Mouse (Mus musculus) gastrocnemius, adult 2 months (tissue): Measurements from ENCODE around the gene Ryk. TPM values are rescaled to one million over a fixed set of nuclear protein-coding genes. Genes with fewer than 3 reads are reported as not detected.

Source experiments
- DNase-seq: peaks from one replicate; pipeline ENCODE4 v3.0.0; 2022
- H3K27ac ChIP-seq: fragments of 200-600 bp; 2 replicates; pipeline ENCODE4 v1.8.1; 2022; ENCODE audit warnings: mild to moderate bottlenecking
- H3K4me3 ChIP-seq: fragments of 200-600 bp; 2 replicates; pipeline ENCODE4 v1.8.1; 2022; ENCODE audit warnings: mild to moderate bottlenecking, moderate library complexity
- CTCF ChIP-seq: fragments of 200-600 bp; IDR thresholded peaks from 2 replicates; pipeline ENCODE4 v1.8.1; 2022; ENCODE audit warnings: antibody characterized with exemption, mild to moderate bottlenecking, moderate library complexity
- intact Hi-C: fragments of 180-260 bp; cut with DNase I; formaldehyde crosslinking; loops from one replicate; pipeline ENCODE4 v1.15.1; 2025
- total RNA-seq, 2 experiments: library from RNA; stranded (reverse); gene quantifications; 2 replicates each; pipeline ENCODE4 v1.2.3; 2021

The Ryk gene
- total RNA-seq, 2 experiments from 2014 or later = 47.6 to 51.4 TPM

GRCm38 (mm10) chr9:102917532-102918129 lies 82.9 kb downstream of the Ryk start:
- no peak for DNase-seq
- no peak for TF ChIP-seq CTCF
- intact Hi-C loops = no loop called here

GRCm38 (mm10) chr9:102919486-102919885 lies 84.8 kb downstream of the Ryk start:
- TF ChIP-seq CTCF = no peak
- Histone ChIP-seq H3K27ac (no peak overlapping the region), H3K4me3 (no peak overlapping the region)
- no peak for DNase-seq
- intact Hi-C loops = no loop called here

More at GRCm38 (mm10) chr9:102917532-102918129, 82.9 kb downstream of the Ryk start:
- no peak overlapping the region for H3K4me3 ChIP-seq
- H3K27ac ChIP-seq = no peak overlapping the region

- DNase-seq = peak; percentile 42
- H3K27ac ChIP-seq = peak overlapping the region; percentile 43; the same call in 1 of the 2 replicates
- no peak overlapping the region for H3K4me3 ChIP-seq
- intact Hi-C loops = no loop called here
- TF ChIP-seq CTCF = no peak
Measured at GRCm38 (mm10) chr9:102921791-102922190, 87.1 kb downstream of the Ryk start.

- no peak overlapping the region for H3K4me3 ChIP-seq
- no peak overlapping the region for H3K27ac ChIP-seq
- TF ChIP-seq CTCF = no peak
- no peak for DNase-seq
- intact Hi-C loops = no loop called here
Measured at GRCm38 (mm10) chr9:102922866-102923434, 88.2 kb downstream of the Ryk start.

- intact Hi-C loops = no loop called here
- peak; percentile 20 for DNase-seq
- no peak for TF ChIP-seq CTCF
Measured at GRCm38 (mm10) chr9:102923836-102924235, 89.1 kb downstream of the Ryk start.

GRCm38 (mm10) chr9:102924627-102925316 lies 90.1 kb downstream of the Ryk start:
- H3K27ac ChIP-seq = no peak overlapping the region
- H3K4me3 ChIP-seq = no peak overlapping the region
- no peak for TF ChIP-seq CTCF
- no peak for DNase-seq
- intact Hi-C loops = no loop called here

More at GRCm38 (mm10) chr9:102923836-102924235, 89.1 kb downstream of the Ryk start:
- Histone ChIP-seq H3K27ac (no peak overlapping the region), H3K4me3 (no peak overlapping the region)

GRCm38 (mm10) chr9:102926137-102926536 lies 91.4 kb downstream of the Ryk start:
- Histone ChIP-seq H3K27ac (no peak overlapping the region), H3K4me3 (no peak overlapping the region)
- intact Hi-C loops = no loop called here
- TF ChIP-seq CTCF = no peak
- DNase-seq = no peak

- Histone ChIP-seq H3K4me3 (no peak overlapping the region), H3K27ac (no peak overlapping the region)
- no peak for TF ChIP-seq CTCF
- DNase-seq = no peak
- intact Hi-C loops = no loop called here
Measured at GRCm38 (mm10) chr9:102929776-102930175, 95.1 kb downstream of the Ryk start.

- no peak for TF ChIP-seq CTCF
- H3K4me3 ChIP-seq = no peak overlapping the region
- no peak overlapping the region for H3K27ac ChIP-seq
Measured at GRCm38 (mm10) chr9:102933925-102934721, 99.4 kb downstream of the Ryk start.

GRCm38 (mm10) chr9:102942221-102942620 lies 107.5 kb downstream of the Ryk start:
- intact Hi-C loops = no loop called here
- no peak for TF ChIP-seq CTCF
- DNase-seq = no peak
- Histone ChIP-seq H3K4me3 (no peak overlapping the region), H3K27ac (no peak overlapping the region)

More at GRCm38 (mm10) chr9:102933925-102934721, 99.4 kb downstream of the Ryk start:
- no peak for DNase-seq
- intact Hi-C loops = no loop called here

- Histone ChIP-seq H3K27ac (no peak overlapping the region), H3K4me3 (no peak overlapping the region)
- no peak for TF ChIP-seq CTCF
- intact Hi-C loops = no loop called here
- no peak for DNase-seq
Measured at GRCm38 (mm10) chr9:102944891-102945290, 110.2 kb downstream of the Ryk start.

GRCm38 (mm10) chr9:102946469-102947015 lies 111.8 kb downstream of the Ryk start:
- TF ChIP-seq CTCF = no peak
- Histone ChIP-seq H3K4me3 (no peak overlapping the region), H3K27ac (no peak overlapping the region)
- DNase-seq = no peak
- intact Hi-C loops = no loop called here
